Mouse (Mus musculus) activated CD4-positive, CD25-positive, alpha-beta regulatory T cell, adult 4 months (primary cell): ENCODE measurements around the gene Sncb. TPM values are rescaled to one million over a fixed set of nuclear protein-coding genes. Genes with fewer than 3 reads are reported as not detected.

Experiments
- ATAC-seq: one replicate; pipeline ENCODE4 v1.8.0; 2017
- polyA plus RNA-seq, 2 experiments: library from polyadenylated mRNA; unstranded; fragments of 100-300 nt; shearing (Covaris generic); gene quantifications; one replicate each; pipeline ENCODE4 v1.2.1; 2017

Sncb gene
- polyA plus RNA-seq, 2 experiments from 2014 or later, result 0.33 to 0.62 TPM

DNA sequence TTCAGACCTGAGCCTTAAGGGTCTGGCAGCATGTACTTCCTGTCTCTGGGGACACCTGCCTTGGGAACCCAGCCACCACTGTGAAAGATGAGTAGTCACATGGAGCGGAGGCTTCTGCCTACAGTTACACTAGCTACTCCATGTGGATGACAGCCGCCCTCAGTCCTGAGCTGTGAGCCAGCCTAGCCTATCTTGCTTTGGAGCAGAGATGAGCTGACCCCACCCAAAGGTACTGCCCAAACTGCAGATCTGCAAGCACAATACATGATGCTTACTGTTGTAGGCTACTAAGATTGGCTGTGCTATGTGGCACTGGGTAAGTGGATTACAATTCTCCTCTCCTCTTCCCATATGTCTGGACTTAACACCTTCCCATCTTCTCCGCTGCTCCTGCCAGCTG is 14.7 kb upstream of the Sncb start:
- ATAC-seq, result no peak

GRCm38 (mm10) chr13:54780592-54780991 is 14.2 kb upstream of the Sncb start:
- ATAC-seq, result no peak

DNA sequence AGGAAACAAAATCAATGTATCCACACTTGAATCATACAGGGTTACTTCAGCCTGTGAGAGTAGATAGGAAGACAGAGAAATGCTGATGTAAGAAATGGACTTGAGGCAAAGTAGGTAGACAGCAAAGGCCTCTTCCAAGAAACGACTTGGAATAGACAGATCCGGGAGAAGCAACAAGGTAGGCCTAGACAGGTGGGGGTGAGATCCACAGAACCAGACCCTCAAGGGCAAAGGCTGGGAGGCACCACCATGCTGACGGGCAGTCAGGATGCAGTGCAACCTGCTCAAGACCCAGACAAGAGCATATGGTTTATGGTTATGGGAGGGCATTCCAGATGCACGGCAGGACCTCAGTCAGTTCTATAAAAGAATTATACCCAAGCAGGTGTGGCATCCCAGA is 617 bp upstream of the Sncb start:
- no peak for ATAC-seq

DNA sequence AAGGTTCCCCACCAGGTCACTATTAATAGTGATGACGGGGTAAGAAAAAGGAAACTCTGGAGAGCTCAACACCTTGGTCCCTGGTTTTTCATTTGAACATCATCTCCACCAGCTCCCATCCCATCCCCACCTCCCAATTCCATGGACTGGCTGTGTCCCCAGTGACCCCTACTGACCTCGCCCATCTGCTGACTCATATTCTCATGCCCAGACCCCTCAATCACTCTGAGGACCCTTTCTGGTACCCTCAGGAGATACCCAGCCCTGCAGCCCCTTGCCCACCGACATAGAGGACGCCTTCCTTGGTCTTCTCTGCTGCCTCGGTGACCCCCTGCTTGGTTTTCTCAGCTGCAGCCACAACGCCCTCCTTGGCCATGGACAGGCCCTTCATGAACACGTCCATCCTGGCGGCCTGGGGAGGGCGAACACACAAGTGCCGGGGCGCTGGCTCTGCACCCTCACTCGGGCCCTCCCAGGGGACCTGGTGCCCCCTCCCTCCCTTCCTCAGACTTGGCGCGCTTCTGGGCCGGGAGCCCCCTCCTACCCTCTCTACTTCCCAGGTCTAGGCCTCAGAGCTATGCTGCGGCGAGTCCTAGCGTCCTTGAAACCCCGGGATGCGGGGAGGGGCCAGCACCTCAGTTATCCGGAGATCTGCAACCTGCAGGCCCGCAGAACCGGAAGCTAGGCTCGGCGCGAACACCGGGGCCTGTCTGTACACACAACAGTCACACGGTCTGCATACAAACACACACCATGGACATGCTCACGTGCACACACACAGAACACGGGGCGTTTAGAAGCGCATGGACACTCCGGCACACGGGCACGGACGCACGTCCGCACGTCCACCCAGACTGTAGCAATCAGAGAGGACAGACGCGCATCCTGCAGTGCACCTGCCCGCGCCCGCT is 859 bp downstream of the Sncb start:
- no peak for ATAC-seq

- no peak for ATAC-seq
Observed at GRCm38 (mm10) chr13:54760906-54761305, 5.5 kb downstream of the Sncb start.

GRCm38 (mm10) chr13:54760164-54760795 is 6.1 kb downstream of the Sncb start:
- ATAC-seq, result no peak

GRCm38 (mm10) chr13:54759496-54759895 is 6.9 kb downstream of the Sncb start:
- ATAC-seq, result no peak

DNA sequence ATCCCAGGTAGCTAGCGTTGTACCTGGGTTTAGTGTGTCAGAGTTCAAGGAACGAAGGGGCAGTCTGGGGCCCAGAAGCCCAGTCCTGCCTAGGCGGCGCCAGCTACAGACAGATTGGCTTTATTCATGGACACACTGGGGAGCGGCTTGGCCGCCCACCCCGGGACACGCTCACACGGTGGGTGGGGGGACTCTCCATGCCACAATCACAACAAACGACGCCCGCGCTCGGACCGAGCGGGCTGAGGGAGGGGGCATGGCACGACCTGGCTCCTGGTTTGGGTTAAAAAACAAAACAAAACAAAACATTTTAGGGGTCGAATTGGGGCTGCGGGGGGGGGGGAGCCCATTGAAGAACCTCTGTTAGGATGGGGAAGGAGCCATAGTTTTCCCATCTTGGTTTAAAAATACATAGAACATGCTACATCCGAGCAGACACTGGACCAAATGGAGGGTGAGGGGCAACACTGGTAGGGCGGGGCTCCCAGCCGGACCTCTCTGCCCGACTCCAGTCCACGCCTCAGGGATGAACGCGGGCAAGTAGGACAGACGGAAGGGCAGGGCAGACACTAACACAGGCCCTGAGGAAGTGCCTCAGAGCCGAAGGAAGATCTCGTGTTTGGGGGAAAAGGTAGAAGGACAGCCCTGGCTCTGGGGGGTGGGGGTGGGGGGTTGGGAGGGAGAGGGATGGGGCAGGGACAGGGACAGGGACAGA is 7.5 kb downstream of the Sncb start:
- no peak for ATAC-seq

- ATAC-seq, result peak; percentile 32
Observed at GRCm38 (mm10) chr13:54758045-54758755, 8.2 kb downstream of the Sncb start.

DNA sequence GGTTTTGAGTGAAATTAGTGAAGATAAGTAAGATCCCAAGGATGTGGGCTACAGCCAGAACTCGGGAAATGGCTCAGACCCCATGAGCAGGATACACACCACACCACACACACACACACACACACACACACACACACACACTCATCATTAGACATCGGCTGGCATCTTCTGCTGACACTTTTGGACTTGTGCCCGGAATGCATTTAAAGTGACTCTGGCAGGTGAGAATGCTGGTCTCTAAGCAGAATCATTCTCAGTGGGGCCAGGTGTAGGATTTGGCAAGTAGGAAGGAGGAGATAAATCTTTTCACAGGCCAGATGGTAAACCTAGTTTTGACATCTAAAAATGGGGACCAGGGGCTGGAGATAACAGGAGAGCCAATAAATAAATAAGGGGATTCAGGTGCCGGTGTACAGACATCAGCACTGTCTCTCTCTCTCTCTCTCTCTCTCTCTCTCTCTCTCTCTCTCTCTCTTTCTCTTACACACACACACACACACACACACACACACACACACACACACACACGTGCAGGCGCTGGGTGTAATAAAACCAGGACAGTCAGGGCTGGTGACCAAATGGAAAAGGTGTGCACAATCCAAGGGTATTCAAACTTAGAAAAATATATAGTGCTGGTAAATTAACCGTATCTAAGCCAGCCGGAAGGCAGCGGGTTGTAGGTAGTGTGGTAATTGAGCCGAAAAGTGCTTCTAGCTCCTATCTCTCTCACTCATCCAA is 9.1 kb downstream of the Sncb start:
- no peak for ATAC-seq

DNA sequence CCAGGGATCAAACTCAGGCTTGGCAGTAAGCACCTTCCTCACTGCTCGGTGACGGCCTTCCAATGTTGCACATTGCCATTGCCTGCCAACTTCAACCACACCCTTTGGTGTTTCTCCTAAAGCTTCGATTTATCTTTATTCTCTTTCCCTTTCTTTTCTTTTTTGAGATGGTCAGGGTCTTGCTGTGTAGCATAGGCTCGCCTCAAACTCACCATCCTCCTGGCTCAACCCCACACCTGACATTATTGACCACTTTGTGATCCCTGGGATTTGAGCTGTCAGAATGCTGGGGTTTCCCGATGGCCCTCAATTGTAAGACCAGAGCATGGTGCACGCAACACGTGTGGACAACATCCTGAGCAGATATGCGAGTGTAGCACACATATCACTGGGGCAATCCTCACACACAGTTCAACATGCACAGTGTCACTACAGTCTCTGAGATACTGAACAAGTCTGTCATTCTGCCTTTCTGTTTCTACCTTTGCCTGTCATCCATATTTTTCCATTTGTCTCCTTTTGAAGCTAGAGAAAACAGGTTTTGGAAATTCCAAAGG is 10.2 kb downstream of the Sncb start:
- no peak for ATAC-seq

GRCm38 (mm10) chr13:54755201-54755830 is 11.1 kb downstream of the Sncb start:
- no peak for ATAC-seq

GRCm38 (mm10) chr13:54754169-54755080 is 12.0 kb downstream of the Sncb start:
- no peak for ATAC-seq

- ATAC-seq, result no peak
Observed at GRCm38 (mm10) chr13:54753733-54754132, 12.7 kb downstream of the Sncb start.

DNA sequence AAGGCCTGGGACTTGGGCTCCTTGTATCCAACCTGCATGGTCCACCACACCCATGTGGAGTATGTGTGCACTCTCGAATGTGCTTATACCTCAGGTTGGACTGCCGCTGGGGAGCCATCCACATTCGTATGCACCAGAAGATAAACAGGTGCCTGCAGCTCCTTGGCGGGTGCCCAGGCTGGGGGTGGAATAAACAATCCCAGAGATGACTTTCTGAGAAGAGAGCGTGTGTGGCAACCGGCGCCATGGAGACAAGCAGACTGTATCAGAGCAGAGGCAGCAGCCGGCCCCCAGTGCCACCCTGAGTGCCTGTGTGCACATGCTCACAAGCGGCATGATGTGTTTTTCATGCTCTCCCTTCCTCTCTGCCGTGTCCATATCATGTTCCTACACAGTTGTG is 13.7 kb downstream of the Sncb start:
- ATAC-seq, result no peak

DNA sequence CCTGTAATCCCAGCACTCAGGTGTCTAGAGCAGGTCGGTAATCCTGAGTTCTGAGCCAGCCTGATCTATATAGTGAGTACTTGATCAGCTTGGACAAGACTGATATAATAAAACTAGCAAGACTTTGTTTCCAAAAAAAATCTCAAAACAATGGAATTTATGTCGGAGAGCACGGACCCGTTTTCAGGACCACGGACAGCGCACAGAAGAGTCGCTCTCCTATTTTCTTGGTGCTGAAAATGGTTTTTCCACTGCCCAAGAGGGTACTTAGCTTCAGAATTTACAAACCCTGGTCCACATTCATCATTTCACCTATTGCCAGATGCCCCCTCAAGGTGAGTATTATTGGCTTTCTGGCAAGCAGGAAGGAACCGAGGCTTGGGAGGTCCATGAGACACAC is 15.7 kb downstream of the Sncb start:
- ATAC-seq, result no peak

DNA sequence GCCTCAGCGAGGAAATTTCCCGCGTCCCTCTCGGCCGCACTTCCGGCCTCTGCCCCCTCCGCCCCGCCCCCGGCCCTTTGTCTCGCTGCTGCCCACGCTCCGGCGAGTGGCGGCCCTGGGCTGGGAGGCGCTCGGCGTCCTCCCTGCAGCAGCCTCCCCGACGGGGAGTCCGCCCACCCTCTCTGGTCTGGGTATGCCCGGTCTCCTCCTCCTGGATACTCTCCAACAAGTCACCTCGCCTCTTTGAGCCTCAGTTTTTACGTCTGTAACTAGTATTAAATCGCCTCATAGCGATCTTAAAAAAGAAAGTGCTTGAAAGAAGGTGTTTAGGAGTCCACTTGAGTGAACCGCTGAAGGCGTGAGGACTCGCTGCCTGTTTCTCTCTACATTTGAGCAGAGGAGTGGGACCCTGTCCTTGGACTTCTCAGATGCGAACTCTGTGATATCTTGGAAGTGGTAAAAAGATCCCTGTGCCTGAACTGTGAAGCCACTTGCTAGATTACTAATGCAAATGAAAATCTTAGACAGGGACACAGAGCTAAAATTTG is 16.5 kb downstream of the Sncb start, which contains the start of gene Gprin1:
Gene Gprin1, minus strand, starts transcription at position 11 of the 548 bp plus-strand sequence.
- no peak for ATAC-seq

DNA sequence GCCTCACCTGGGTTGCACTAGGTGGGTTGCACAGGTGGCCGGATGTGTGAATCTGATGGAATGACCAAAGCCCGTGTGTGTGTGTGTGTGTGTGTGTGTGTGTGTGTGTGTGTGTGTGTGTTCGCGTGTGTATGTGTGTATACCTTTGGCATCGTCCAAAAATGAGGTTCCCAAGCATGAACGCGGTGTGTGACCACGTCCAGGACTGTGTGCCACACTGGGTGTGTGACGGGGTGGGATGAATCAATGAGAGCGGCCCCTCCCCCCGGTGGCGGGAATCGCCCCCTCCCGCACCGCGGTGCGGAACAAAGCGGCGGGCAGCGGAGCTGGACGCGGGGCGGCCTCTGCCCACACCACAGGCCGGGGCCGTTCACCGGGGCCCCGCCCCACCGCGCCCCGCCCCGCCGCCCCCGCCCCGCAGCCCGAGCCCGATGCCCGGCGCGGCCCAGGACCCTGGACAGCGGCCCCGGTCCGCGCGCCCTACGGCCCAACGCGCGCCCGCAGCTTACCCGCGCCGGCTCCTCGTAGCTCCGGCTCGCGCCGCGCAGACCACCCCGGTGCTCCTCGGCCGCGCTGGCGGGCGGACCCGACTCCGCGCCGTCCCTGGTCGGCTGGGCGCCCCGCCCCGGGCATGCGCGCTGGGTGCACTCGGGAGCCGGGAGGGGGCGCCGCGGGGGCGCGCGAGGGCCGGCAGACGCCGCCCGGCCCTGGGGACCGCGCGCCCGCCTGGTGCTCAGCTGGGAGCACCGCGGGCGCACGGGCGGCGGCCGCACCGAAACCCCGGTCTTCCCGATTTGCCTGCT is 17.1 kb downstream of the Sncb start:
- ATAC-seq, result no peak

GRCm38 (mm10) chr13:54748721-54749060 is 17.7 kb downstream of the Sncb start:
- ATAC-seq, result no peak
